Mouse (Mus musculus) heart, embryonic 16.5 days (tissue): ENCODE results near the gene Slc39a5. TPM values are rescaled to one million over a fixed set of nuclear protein-coding genes. Genes with fewer than 3 reads are reported as not detected.
A peak's percentile ranks its signal among the peaks of the same experiment; 100 is the strongest.

ENCODE experiments used
- ATAC-seq: fragments of 200-750 bp; cut with Nextera tagmentation; replicated peaks from 2 replicates; pipeline ENCODE4 v1.8.0; 2017; ENCODE audit warnings: moderate number of reproducible peaks; ENCODE audit not compliant: insufficient read depth, low FRiP score; ENCODE audit errors: extremely low read depth
- H3K27ac ChIP-seq: fragments of 300-500 bp; sonication (generic); 2 replicates; pipeline ENCODE4 v1.5.1; 2014; ENCODE audit warnings: mild to moderate bottlenecking, low read length, control low read depth, moderate library complexity
- H3K27me3 ChIP-seq: fragments of 300-500 bp; sonication (generic); 2 replicates; pipeline ENCODE4 v1.6.1; 2014; ENCODE audit warnings: low read length, mixed read lengths; ENCODE audit not compliant: control insufficient read depth, insufficient read depth
- H3K36me3 ChIP-seq: fragments of 300-500 bp; sonication (generic); 2 replicates; pipeline ENCODE4 v1.6.1; 2014; ENCODE audit not compliant: control insufficient read depth, insufficient read depth
- H3K4me1 ChIP-seq: fragments of 300-500 bp; sonication (generic); 2 replicates; pipeline ENCODE4 v1.6.1; 2014; ENCODE audit warnings: low read length, mixed read lengths; ENCODE audit not compliant: control insufficient read depth, insufficient read depth
- H3K4me2 ChIP-seq: fragments of 300-500 bp; sonication (generic); 2 replicates; pipeline ENCODE4 v1.6.1; 2014; ENCODE audit warnings: low read depth, mild to moderate bottlenecking, control low read depth, low read length
- H3K4me3 ChIP-seq: fragments of 300-500 bp; sonication (generic); 2 replicates; pipeline ENCODE4 v1.5.1; 2014; ENCODE audit warnings: mild to moderate bottlenecking, control low read depth, low read length
- H3K9ac ChIP-seq: fragments of 300-500 bp; sonication (generic); 2 replicates; pipeline ENCODE4 v1.6.1; 2014; ENCODE audit warnings: low read length, control low read depth
- H3K9me3 ChIP-seq: fragments of 300-500 bp; sonication (generic); replicated peaks from 2 replicates; pipeline ENCODE4 v1.6.1; 2016; ENCODE audit warnings: low read length; ENCODE audit not compliant: control insufficient read depth
- WGBS: fragments of 180-500 bp; shearing (Covaris S2); extraction: QIAGEN DNeasy Blood & Tissue Kit; methylation state at CpG from one replicate; pipeline ENCODE4 v1.1.7; 2014; 5-methylcytosine and 5-hydroxymethylcytosine counted together
- polyA plus RNA-seq: library from polyadenylated mRNA; unstranded; fragments of >200 nt; fragmentation: Nextera tagmentation; extraction: Ambion mirVana; gene quantifications from 2 replicates; pipeline ENCODE4 v1.2.1, GENCODE M21; 2015

Gene Slc39a5
- polyA plus RNA-seq, 1 experiment from 2014 or later, result 0.41 TPM

GRCm38 (mm10) chr10:128435186-128435823, 34.3 kb upstream of the Slc39a5 start:
- no peak overlapping the region for H3K4me2 ChIP-seq
- no peak overlapping the region for H3K4me3 ChIP-seq
- H3K9ac ChIP-seq, result peak overlapping the region; percentile 45
- H3K27me3 ChIP-seq, result no peaks in the 10 kb centered on the region
- H3K4me1 ChIP-seq, result peaks cover 16% of the 10 kb centered on the region
- 68% methylated on average over 17 of the region's 17 CpGs for WGBS
- no peaks in the 10 kb centered on the region for H3K9me3 ChIP-seq
- H3K36me3 ChIP-seq, result peaks cover 35% of the 10 kb centered on the region
- peak overlapping the region; percentile 82 for H3K27ac ChIP-seq
- ATAC-seq, result peak; percentile 56

GRCm38 (mm10) chr10:128434681-128435080, 33.7 kb upstream of the Slc39a5 start:
- H3K9me3 ChIP-seq, result no peaks in the 10 kb centered on the region
- ATAC-seq, result no peak
- H3K9ac ChIP-seq, result no peak overlapping the region
- H3K36me3 ChIP-seq, result peaks cover 39% of the 10 kb centered on the region
- H3K27me3 ChIP-seq, result no peaks in the 10 kb centered on the region
- H3K4me1 ChIP-seq, result peaks cover 16% of the 10 kb centered on the region
- no peak overlapping the region for H3K4me3 ChIP-seq
- WGBS, result 74% methylated on average over 10 of the region's 10 CpGs
- H3K4me2 ChIP-seq, result no peak overlapping the region
- peak overlapping the region; percentile 82 for H3K27ac ChIP-seq

GRCm38 (mm10) chr10:128433417-128433816, 32.4 kb upstream of the Slc39a5 start:
- 99% methylated on average over 2 of the region's 2 CpGs for WGBS
- ATAC-seq, result no peak
- H3K36me3 ChIP-seq, result peaks cover 37% of the 10 kb centered on the region
- no peaks in the 10 kb centered on the region for H3K27me3 ChIP-seq
- no peaks in the 10 kb centered on the region for H3K9me3 ChIP-seq
- H3K9ac ChIP-seq, result no peak overlapping the region
- no peak overlapping the region for H3K4me2 ChIP-seq
- H3K4me3 ChIP-seq, result no peak overlapping the region
- H3K27ac ChIP-seq, result no peak overlapping the region
- H3K4me1 ChIP-seq, result peaks cover 16% of the 10 kb centered on the region

- Histone ChIP-seq H3K36me3 (peaks cover 22% of the 10 kb centered on the region), H3K9me3 (no peaks in the 10 kb centered on the region), H3K4me1 (peaks cover 5% of the 10 kb centered on the region; the same call in 1 of the 2 replicates), H3K4me2 (no peak overlapping the region), H3K9ac (no peak overlapping the region), H3K27ac (no peak overlapping the region), H3K4me3 (no peak overlapping the region), H3K27me3 (no peaks in the 10 kb centered on the region)
- ATAC-seq, result no peak
- 85% methylated on average over 4 of the region's 4 CpGs for WGBS
These were observed 28.4 kb upstream of the Slc39a5 start for GRCm38 (mm10) chr10:128429454-128429853.

GRCm38 (mm10) chr10:128429052-128429451, 28.0 kb upstream of the Slc39a5 start:
- H3K4me1 ChIP-seq, result peaks cover 6% of the 10 kb centered on the region; the same call in 1 of the 2 replicates
- no peaks in the 10 kb centered on the region for H3K9me3 ChIP-seq
- no peak overlapping the region for H3K4me3 ChIP-seq
- H3K27me3 ChIP-seq, result no peaks in the 10 kb centered on the region
- ATAC-seq, result no peak
- H3K36me3 ChIP-seq, result peaks cover 22% of the 10 kb centered on the region
- no peak overlapping the region for H3K4me2 ChIP-seq
- H3K9ac ChIP-seq, result no peak overlapping the region
- WGBS, result 86% methylated on average over 5 of the region's 5 CpGs
- H3K27ac ChIP-seq, result no peak overlapping the region

- Histone ChIP-seq H3K9me3 (no peaks in the 10 kb centered on the region), H3K4me2 (no peak overlapping the region), H3K27ac (peak overlapping the region; percentile 7; the same call in 1 of the 2 replicates), H3K4me1 (peaks cover 8% of the 10 kb centered on the region), H3K9ac (no peak overlapping the region), H3K27me3 (no peaks in the 10 kb centered on the region), H3K36me3 (peaks cover 25% of the 10 kb centered on the region), H3K4me3 (no peak overlapping the region)
- 75% methylated on average over 3 of the region's 3 CpGs for WGBS
- no peak for ATAC-seq
These were observed 24.2 kb upstream of the Slc39a5 start for GRCm38 (mm10) chr10:128425260-128425659.

GRCm38 (mm10) chr10:128424604-128425003, 23.6 kb upstream of the Slc39a5 start:
- 29% methylated on average over 7 of the region's 7 CpGs for WGBS
- no peak overlapping the region for H3K4me2 ChIP-seq

GRCm38 (mm10) chr10:128422426-128422825, 21.4 kb upstream of the Slc39a5 start:
- H3K27me3 ChIP-seq, result no peaks in the 10 kb centered on the region
- no peaks in the 10 kb centered on the region for H3K9me3 ChIP-seq
- H3K27ac ChIP-seq, result no peak overlapping the region
- ATAC-seq, result no peak
- H3K4me3 ChIP-seq, result no peak overlapping the region
- H3K36me3 ChIP-seq, result peaks cover 19% of the 10 kb centered on the region
- peaks cover 8% of the 10 kb centered on the region for H3K4me1 ChIP-seq
- H3K4me2 ChIP-seq, result no peak overlapping the region
- 49% methylated on average over 5 of the region's 5 CpGs for WGBS
- no peak overlapping the region for H3K9ac ChIP-seq

More at GRCm38 (mm10) chr10:128424604-128425003, 23.6 kb upstream of the Slc39a5 start:
- no peak overlapping the region for H3K4me3 ChIP-seq
- no peaks in the 10 kb centered on the region for H3K27me3 ChIP-seq
- no peaks in the 10 kb centered on the region for H3K9me3 ChIP-seq
- no peak overlapping the region; the same call in 1 of the 2 replicates for H3K27ac ChIP-seq
- no peak overlapping the region for H3K9ac ChIP-seq
- peak; percentile 62; the same call in 1 of the 2 replicates for ATAC-seq
- H3K36me3 ChIP-seq, result peaks cover 22% of the 10 kb centered on the region
- H3K4me1 ChIP-seq, result peaks cover 8% of the 10 kb centered on the region

GRCm38 (mm10) chr10:128414848-128415247, 13.8 kb upstream of the Slc39a5 start:
- Histone ChIP-seq H3K9me3 (no peaks in the 10 kb centered on the region), H3K4me2 (no peak overlapping the region), H3K9ac (no peak overlapping the region), H3K27me3 (no peaks in the 10 kb centered on the region), H3K36me3 (peaks cover 16% of the 10 kb centered on the region), H3K27ac (no peak overlapping the region), H3K4me1 (peaks cover 26% of the 10 kb centered on the region), H3K4me3 (no peak overlapping the region)
- ATAC-seq, result no peak
- 67% methylated on average over 5 of the region's 5 CpGs for WGBS
